Mouse (Mus musculus) G1E-ER4 (cell line): ENCODE measurements around the gene Tulp1. TPM values are rescaled to one million over a fixed set of nuclear protein-coding genes. Genes with fewer than 3 reads are reported as not detected.

Source experiments
- GATA1 ChIP-seq: IDR thresholded peaks from one replicate; pipeline ENCODE4 v1.8.0; 2012; ENCODE audit warnings: low read length, inconsistent platforms
- polyA plus RNA-seq: library from polyadenylated mRNA; stranded (reverse); fragments of >175 nt; gene quantifications from 2 replicates; pipeline ENCODE4 v1.2.3, GENCODE M21; 2012

The Tulp1 gene
- polyA plus RNA-seq: 0.29 and 0.31 TPM in 2 replicates

DNA sequence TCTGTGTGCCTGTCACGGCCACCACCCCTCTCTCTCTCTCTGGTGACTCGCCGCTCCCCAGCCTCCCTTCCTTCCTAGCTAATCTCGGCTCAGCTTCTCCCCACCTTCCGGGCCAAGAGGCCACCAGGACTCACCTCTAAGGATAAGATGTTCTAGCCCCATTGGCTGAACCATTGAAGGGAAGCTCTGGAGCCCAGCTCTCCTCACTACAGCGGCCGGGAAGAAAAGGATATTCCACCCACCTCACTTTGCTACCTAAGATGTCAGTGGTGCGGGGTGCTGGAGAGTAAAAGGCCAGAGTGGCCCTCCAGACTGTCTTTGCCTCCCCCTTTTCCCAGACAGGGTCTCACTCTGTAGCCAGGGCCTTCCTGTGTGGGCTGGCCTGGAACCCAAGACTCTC lies at the start of gene Tulp1:
Gene Tulp1 (minus strand): TSS at position 101 of the 400 bp plus-strand sequence.
- TF ChIP-seq GATA1: no peak

- TF ChIP-seq GATA1: no peak
Measured at GRCm38 (mm10) chr17:28411381-28411960, 46.4 kb upstream of the Tulp1 start.

- no peak for TF ChIP-seq GATA1
Measured at GRCm38 (mm10) chr17:28410731-28411130, 45.7 kb upstream of the Tulp1 start.

- TF ChIP-seq GATA1: no peak
Measured at GRCm38 (mm10) chr17:28408251-28408918, 43.4 kb upstream of the Tulp1 start.

GRCm38 (mm10) chr17:28407418-28408250 lies 42.6 kb upstream of the Tulp1 start:
- TF ChIP-seq GATA1: no peak

DNA sequence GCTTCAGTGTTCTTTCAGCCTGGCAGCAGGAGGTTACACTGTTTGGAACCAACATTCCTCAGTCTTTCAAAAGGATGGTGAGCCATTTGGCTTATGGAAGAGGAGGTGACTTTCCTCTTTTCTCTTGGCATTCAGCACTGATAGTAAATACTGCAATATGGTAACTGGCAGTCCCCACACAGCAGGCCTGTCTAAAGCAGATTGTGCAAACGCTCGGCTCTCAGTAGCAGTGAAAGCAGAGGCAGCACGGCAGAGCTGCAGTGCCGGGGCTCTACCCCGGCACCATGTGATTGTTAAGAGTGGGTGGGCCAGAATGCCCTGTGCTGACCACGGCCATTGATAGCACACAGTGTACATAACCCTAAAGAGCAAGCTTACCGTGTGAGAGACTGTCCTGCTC lies 41.4 kb upstream of the Tulp1 start:
- no peak for TF ChIP-seq GATA1

- no peak for TF ChIP-seq GATA1
Measured at GRCm38 (mm10) chr17:28404301-28404700, 39.3 kb upstream of the Tulp1 start.

DNA sequence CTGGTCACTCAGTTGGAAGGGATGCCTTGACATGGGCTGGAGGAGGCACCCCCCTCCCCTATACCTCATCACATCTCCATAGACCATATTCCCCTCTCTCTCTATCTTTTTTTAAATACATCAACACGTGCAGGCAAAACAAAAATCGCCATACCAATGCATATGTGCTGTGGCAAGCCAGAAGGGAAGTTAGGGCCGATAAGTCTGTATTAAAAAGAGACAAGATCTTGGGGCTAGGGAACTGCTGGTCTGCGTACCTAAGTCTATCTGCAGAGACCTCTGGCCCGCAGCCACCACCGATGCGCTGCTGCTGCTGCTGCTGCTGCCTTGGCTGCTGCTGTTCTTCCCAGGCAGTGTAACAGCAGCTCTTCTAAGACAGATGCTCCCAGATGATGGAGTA lies 30.0 kb upstream of the Tulp1 start:
- TF ChIP-seq GATA1: no peak

GRCm38 (mm10) chr17:28394051-28394765 lies 29.2 kb upstream of the Tulp1 start:
- TF ChIP-seq GATA1: no peak

DNA sequence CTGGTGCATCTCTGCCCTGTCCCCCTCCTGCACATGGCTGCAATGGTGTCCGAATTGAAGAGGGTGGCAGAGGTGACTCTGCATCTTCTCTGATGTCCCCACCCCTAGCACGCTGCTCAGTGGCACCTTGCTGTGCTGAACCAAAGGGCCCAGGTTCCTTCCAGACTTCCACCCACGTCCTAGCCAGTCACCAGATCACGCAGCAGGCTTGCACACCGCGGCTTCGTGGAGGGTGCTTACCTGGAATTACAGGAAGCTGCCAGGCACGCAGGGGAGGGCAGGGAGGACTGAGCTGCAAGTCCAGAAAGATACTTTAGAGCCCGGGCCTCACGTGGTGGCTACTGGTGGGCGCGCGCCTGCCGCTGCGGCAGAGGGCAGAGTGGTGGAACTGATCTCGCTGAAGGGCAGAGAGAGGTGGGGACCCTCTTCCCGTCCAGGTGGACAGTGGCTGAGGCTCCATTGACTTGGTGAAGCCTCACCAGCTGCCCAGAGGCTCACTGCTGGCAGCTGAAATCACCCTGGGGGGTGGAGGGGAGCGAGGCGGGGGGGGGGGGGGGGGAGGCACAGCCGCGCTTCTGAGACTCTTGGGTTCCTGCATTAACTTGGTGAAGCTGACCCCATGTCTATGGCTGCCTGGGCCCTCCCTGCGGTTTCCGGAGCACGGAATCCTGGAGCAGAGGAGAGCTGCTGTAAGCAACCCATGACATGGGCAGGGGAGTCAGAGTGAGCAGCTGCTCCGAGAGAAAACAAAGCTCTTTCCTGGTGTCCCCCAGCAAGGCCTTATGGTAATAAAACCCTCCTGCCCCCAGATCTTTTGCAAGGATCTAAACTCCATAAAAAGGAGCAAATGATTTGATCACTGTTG lies 26.8 kb upstream of the Tulp1 start:
- TF ChIP-seq GATA1: no peak

- TF ChIP-seq GATA1: no peak
Measured at GRCm38 (mm10) chr17:28388534-28388933, 23.5 kb upstream of the Tulp1 start.

DNA sequence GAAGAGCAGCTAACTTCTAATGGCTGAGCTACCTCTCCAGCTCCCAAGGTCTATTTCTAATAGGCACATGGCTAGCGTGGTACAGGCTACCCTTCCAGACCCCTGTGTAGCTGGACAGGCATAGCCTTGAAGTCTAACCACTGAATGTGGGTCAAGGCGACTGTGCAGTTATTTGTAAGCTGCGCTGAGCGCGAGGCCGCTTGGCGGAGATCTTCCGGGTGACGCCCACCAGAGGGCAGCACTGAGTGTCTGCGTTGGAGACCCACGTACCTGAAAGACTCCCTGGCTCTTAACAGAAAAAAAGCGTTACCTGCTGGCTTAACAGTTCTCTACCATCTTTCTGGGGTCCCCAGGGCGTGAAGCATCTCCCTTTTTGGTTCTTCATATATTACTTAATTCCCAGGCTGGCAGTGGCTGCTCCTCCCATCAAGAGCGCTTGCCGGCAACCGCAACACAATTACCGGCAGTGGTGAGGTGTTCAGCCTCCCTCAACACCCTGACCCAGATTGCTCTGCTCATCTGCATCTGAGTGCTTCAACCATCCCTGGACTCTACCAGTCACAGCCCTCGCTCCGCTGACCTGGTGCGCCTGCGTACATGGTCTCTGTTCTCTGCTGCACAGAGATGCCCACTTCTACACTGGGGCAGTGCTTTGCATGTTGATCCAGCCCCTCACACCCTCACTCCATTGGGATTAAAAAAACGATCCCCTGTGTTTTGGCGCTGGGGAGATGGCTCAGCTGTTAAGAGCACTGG lies 21.3 kb upstream of the Tulp1 start:
- no peak for TF ChIP-seq GATA1

- TF ChIP-seq GATA1: no peak
Measured at GRCm38 (mm10) chr17:28384298-28384697, 19.3 kb upstream of the Tulp1 start.

- TF ChIP-seq GATA1: no peak
Measured at GRCm38 (mm10) chr17:28380255-28380654, 15.2 kb upstream of the Tulp1 start.

- no peak for TF ChIP-seq GATA1
Measured at GRCm38 (mm10) chr17:28375592-28376061, 10.6 kb upstream of the Tulp1 start.
